Mouse (Mus musculus) E14TG2a.4 (cell line): ENCODE data around the gene Ptpa.

ENCODE experiments used
- CTCF ChIP-seq: conservative IDR thresholded peaks from 2 replicates; pipeline ENCODE4 v1.5.1; 2014; ENCODE audit warnings: low read length
- POU5F1 ChIP-seq: IDR thresholded peaks from 2 replicates; pipeline ENCODE4 v1.6.1; 2014; ENCODE audit warnings: low read length, borderline replicate concordance

- TF ChIP-seq CTCF, result no peak
- no peak for TF ChIP-seq POU5F1
These were observed 42.5 kb downstream of the Ptpa start for GRCm38 (mm10) chr2:30458349-30458748.
